Mouse (Mus musculus): Measurements from ENCODE around the gene Noa1.

Gene Noa1

GRCm38 (mm10) chr5:77290606-77291005 is 19.3 kb downstream of the Noa1 start:
- DNase-seq (ENCODE audit: low spot score in 2 of 2): no peak

DNA sequence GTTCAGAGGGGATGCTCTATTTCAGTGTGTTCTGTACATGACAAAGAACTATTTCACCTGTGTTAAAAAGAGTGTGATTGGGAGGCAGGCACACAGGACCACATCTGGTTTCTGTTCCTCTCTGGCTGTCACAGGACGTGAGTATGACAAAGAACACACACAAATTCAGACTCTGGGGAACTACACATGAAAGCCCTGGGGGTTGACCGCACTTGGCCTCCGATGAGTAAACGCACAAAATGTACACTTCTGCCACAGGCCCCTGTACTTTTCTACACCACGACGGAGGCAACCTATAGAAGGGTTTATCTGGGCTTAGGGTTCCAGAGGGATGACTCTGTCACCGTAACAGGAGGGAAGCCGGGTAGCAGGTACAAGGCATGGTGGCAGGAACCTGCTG is 20.2 kb downstream of the Noa1 start:
- DNase-seq (ENCODE audit: low spot score in 2 of 2): no peak

DNA sequence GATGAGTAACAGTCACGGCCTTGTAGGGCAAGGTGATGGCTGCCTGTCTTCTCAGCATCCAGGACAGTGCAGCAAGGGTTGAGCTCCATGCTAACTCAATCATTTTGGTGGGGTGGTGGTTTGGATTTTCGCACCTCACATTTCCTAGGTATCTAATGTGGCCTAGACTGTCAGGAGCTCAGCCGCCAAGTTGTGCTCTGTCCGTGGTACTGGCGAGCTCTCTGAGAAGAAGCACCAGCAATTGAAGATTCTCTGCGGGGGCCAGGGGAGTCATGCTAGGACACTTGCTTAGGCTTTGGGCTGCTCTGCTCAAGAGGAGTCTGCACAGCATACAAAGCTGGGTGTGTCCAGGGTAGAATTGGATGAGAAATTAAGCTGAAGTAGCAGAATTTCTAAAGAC is 22.0 kb downstream of the Noa1 start:
- no peak for DNase-seq (ENCODE audit: low spot score in 2 of 2)

- no peak for DNase-seq (ENCODE audit: low spot score in 2 of 2)
These were observed 23.0 kb downstream of the Noa1 start for GRCm38 (mm10) chr5:77286904-77287303.

GRCm38 (mm10) chr5:77285685-77286084 is 24.2 kb downstream of the Noa1 start:
- DNase-seq (ENCODE audit: low spot score in 2 of 2): no peak

- DNase-seq (ENCODE audit: low spot score in 2 of 2): peak in 1 of 2 experiments; percentile 23
These were observed 27.6 kb downstream of the Noa1 start for GRCm38 (mm10) chr5:77282242-77282641.

DNA sequence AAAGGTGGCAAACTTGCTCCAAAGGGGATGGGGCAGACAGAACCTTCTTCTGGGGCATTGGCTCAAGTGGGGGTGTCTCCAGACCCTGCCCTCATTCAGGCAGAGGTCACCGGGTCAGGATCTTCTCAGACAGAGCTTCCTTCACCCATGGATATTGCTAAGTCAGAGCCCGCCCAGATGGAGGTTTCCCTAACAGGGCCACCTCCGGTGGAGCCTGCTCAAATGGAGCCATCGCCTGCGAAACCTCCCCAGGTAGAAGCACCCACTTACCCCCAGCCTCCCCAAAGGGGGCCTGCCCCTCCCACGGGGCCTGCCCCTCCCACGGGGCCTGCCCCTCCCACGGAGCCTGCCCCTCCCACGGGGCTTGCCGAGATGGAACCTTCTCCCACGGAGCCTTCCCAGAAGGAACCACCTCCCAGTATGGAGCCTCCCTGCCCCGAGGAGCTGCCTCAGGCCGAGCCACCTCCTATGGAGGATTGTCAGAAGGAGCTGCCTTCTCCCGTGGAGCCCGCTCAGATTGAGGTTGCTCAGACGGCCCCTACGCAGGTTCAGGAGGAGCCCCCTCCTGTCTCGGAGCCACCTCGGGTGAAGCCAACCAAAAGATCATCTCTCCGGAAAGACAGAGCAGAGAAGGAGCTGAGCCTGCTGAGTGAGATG is 28.2 kb downstream of the Noa1 start:
- no peak for DNase-seq (ENCODE audit: low spot score in 2 of 2)

DNA sequence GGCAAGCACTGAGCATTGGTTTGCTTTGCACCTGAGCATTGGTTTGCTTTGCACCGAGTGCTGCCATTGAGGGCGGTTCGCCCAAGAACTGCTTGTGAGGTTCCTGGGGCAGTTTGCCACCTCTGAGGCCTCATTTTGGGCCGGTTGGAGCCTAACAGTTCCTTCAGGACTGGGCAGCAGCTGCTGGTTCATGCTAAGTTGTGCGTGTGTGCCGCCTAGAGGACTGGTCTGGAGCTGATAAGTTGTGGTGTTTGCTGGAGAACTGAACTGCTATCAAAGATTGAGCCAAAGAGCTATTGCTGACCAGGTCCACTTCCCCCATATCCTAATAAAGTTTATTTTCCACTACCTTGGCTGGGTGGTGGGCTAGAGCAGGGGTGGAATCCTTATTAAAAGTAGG is 32.7 kb downstream of the Noa1 start:
- DNase-seq (ENCODE audit: low spot score in 2 of 2): no peak

GRCm38 (mm10) chr5:77275950-77276349 is 33.9 kb downstream of the Noa1 start:
- DNase-seq (ENCODE audit: low spot score in 2 of 2): peak in 1 of 2 experiments; percentile 46

DNA sequence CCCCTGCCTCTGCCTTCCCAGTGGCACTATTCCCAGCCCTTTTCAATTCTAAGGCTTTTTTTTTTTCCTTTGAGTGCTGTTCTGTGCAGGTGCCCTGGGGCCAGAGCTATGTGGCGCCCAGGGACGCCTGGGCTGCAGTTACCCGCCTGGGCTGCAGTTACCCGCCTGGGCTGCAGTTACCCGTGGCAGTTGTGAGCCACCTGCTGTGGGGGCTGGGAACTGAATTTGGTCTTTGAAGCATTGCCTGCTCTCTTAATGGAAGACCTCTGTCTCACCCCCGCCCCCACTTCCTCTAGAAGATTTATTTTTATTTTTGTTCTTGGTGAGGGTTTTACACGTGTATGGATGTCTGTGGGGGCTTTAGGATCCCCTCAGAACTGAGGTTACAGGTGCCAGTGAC is 36.7 kb downstream of the Noa1 start:
- DNase-seq (ENCODE audit: low spot score in 2 of 2): no peak

DNA sequence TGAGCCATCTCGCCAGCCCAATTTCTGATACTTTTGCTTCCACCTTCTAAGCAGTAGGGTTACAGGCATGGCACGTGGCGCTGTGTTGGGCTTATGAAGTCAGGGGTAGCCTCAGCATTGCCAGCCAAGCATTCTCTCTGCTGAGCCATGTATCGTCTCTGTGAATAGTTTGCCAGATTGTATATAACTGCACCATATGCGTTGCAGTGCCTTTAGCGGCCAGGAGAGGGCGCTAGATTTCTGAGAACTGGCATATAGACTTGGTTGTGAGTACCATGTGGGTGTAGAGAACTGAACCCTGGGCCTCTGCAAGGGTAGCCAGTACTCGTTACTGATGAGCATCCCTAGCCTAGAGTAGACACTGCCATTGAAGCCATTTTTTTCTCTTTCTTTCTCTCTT is 40.5 kb downstream of the Noa1 start:
- no peak for DNase-seq (ENCODE audit: low spot score in 2 of 2)

DNA sequence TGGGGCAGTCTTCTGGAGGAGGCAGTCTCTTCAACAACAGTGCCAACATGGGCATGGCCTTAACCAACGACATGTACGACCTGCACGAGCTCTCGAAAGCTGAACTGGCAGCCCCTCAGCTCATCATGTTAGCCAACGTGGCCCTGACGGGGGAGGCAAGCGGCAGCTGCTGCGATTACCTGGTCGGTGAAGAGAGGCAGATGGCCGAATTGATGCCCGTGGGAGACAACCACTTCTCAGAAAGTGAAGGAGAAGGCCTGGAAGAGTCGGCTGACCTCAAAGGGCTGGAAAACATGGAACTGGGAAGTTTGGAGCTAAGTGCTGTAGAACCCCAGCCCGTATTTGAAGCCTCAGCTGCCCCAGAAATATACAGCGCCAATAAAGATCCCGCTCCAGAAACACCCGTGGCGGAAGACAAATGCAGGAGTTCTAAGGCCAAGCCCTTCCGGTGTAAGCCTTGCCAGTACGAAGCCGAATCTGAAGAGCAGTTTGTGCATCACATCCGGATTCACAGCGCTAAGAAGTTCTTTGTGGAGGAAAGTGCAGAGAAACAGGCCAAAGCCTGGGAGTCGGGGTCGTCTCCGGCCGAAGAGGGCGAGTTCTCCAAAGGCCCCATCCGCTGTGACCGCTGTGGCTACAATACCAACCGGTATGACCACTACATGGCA is 41.8 kb downstream of the Noa1 start:
- DNase-seq (ENCODE audit: low spot score in 2 of 2): no peak

DNA sequence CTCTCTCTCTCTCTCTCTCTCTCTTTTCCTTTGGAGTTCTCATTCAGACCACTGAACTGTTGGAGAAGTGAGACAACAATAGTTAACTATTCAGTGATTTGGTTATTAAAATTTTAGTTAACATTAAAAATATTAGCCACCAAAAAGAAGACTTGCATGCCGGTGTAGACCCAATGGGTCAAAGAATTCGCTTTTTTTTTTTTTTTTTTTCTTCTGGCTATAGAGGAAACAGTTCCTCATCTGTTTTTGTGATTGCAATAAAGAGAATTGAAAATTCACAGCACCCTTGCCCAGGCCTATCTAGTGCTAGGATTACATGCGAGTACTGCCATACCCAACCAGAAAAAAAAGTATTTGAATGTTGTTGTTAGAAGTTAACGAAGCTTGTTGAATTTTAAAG is 42.4 kb downstream of the Noa1 start:
- DNase-seq (ENCODE audit: low spot score in 2 of 2): no peak

GRCm38 (mm10) chr5:77266886-77267401 is 42.9 kb downstream of the Noa1 start:
- DNase-seq (ENCODE audit: low spot score in 2 of 2): no peak

DNA sequence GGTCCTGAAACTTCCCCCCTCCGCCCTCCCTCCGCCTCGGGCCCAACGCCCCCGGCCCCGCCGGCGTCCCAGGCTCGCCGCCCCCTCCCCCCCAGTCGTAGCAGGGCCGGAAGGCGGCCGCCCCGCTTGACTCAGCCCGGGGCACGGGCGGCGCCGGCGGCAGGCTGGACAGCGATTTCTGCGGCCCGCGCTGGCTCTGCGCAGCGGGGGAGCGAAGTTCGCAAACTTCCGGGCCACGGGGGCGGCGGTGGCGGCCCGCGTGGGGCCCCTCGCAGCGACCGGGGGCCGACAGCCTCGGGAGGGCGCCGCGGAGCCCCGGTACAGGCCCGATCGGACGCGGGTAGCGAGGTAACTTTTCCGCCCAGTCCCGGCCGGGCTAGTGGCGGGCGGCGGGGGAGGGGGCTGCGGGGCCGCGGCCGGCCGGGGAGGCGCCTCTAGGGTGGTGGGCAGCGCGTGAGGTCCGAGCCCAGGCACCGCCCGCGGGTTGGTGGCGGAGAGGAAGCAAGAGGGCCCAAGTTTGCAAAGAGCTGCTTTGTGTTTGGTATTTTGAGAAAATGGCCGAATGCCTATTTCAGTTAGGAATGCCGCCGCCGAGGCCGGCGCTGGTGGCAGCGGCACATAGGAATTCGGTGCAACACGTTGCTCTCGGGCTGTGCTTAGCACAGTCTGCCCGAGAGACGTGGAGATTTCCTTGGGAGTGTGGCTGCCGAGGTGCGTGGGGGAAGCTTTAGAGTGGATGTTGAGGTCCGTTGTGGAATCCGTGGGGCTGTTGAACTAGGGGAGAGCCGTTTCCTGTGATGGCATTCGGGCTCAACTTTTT is 43.6 kb downstream of the Noa1 start:
- peak in 1 of 2 experiments; percentile 32 for DNase-seq (ENCODE audit: low spot score in 2 of 2)

DNA sequence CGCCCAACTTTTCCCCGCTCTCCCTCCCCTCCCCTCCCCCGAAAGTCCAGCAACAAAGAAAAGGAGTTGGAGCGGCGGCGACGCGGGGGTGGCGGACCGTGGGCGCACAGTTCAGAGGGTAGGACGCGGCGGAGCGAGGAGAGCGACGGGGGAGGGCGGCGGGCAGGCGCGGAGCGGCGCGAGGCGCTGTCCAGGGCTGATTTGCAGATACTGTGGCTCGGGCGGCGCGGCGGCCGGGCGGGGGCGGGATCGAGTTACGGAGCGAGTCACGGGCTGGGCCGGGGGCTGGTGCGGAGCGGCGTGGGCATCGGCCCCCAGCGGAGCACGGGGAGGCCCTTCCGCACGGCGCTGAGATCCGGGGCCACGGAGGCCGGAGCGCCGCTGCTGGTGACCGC is 44.2 kb downstream of the Noa1 start:
- peak; percentile 37 to 42 for DNase-seq (ENCODE audit: low spot score in 2 of 2)

GRCm38 (mm10) chr5:77265081-77265670 is 44.7 kb downstream of the Noa1 start, which contains the start of gene Rest:
Rest (plus strand) TSS chr5:77265491.
- DNase-seq (ENCODE audit: low spot score in 2 of 2): peak; percentile 52 to 74

GRCm38 (mm10) chr5:77262105-77262504 is 47.8 kb downstream of the Noa1 start:
- DNase-seq (ENCODE audit: low spot score in 2 of 2): no peak

DNA sequence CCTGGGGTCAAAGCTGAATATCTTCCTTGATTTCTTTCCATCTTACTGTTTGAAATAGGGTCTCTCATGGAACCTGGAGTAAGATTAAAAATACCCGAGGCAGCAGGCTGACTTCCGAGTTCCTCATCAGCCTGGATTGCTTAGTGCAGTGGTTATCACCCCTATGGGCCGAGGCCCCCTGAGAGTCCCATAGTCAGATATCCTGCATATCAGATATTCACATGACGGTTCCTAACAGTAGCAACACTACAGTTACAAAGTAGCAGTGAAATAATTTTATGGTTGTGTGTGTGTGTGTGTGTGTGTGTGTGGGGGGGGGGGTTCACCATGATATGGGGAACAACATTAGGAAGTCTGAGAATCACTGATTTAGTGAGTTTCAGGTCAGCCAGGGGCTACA is 48.7 kb downstream of the Noa1 start:
- DNase-seq (ENCODE audit: low spot score in 2 of 2): no peak

GRCm38 (mm10) chr5:77260141-77260540 is 49.7 kb downstream of the Noa1 start:
- no peak for DNase-seq (ENCODE audit: low spot score in 2 of 2)

DNA sequence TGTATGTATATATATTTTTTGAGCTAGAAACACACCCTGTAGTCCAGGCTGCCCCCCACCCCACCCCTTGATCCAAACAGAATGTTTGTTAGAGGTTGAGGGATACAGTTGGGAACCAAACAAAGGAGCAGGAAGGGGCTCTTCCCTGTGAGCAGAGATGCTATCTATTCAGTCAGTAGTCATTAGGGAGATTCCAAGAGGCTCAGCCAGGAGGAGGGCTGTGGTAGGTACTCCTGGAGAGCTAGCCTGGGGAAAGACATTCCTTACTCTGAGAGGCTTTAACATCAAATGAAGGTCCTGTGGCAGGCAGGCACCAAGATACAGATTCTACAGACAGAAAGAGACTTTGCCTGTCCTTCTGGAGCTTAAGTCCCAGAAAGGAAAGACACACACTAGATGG is 50.6 kb downstream of the Noa1 start:
- no peak for DNase-seq (ENCODE audit: low spot score in 2 of 2)

- DNase-seq (ENCODE audit: low spot score in 2 of 2): no peak
These were observed 52.3 kb downstream of the Noa1 start for GRCm38 (mm10) chr5:77257603-77258002.

Measured in cerebellum, postnatal 4 days (tissue).